ENCODE assay signal across 26 mouse cellular contexts in the genomic region with DNA sequence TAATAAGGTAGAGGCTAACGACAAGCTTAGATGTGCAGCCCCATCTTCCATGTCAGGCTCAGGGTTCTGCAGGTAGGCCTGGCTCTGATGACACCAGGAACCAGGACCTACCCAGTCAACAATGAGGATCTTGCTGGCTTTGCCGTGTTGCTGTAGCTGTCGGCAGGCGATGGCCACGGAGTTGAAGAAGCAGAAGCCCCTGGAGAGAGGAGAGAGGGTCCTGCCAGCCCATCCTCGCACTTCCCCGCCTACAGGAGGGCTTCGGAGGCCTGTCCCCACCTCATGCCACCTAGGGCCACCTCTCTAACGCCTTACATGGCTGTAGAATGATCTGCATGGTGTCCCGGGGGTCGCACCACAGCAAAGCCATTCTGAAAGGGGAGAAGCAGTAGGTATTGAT. TPM values are rescaled to one million over a fixed set of nuclear protein-coding genes. Genes with fewer than 3 reads are reported as not detected.
DNase-seq lines count a peak whose midpoint lies in the region; ATAC-seq lines count a peak whose summit lies in the region.
"Had no signal": no experiment of that assay in that cellular context is flagged by ENCODE, and none has a peak within 500 bp of the region (broad histone marks: within the 10 kb centered on the region; RNA-seq: fewer than 3 reads in every experiment).

No protein-coding gene starts in this region.

- no peaks in the 10 kb centered on the region for H3K27me3 ChIP-seq in forebrain, embryonic 10.5 days (ENCODE audit: poor library complexity, severe bottlenecking)
- no peaks in the 10 kb centered on the region for H3K27me3 ChIP-seq in forebrain, embryonic 11.5 days (ENCODE audit: control insufficient read depth, insufficient read depth, low read length)
- no peaks in the 10 kb centered on the region for H3K27me3 ChIP-seq in hindbrain, embryonic 13.5 days
- H3K27me3 ChIP-seq in hindbrain, embryonic 11.5 days (ENCODE audit: control insufficient read depth, insufficient read depth, low read length), result no peaks in the 10 kb centered on the region
- H3K27me3 ChIP-seq in neural tube, embryonic 13.5 days, result no peaks in the 10 kb centered on the region
- no peaks in the 10 kb centered on the region for H3K27me3 ChIP-seq in neural tube, embryonic 15.5 days (replicated peaks)
- H3K27me3 ChIP-seq: embryonic facial prominence, embryonic 13.5 days; heart, embryonic 15.5 days had no signal

- H3K36me3 ChIP-seq in forebrain, embryonic 10.5 days (replicated peaks), result peaks cover 83% of the 10 kb centered on the region
- H3K36me3 ChIP-seq in forebrain, embryonic 11.5 days (ENCODE audit: control insufficient read depth, insufficient read depth, low read length), result no peaks in the 10 kb centered on the region
- H3K36me3 ChIP-seq in hindbrain, embryonic 13.5 days, result peaks cover 75% of the 10 kb centered on the region
- 0 out of 2 replicates have a peak, but pooled peaks cover 3% of the 10 kb centered on the region for H3K36me3 ChIP-seq in hindbrain, embryonic 11.5 days (ENCODE audit: control insufficient read depth, insufficient read depth, low read length)
- H3K36me3 ChIP-seq in neural tube, embryonic 13.5 days, result peaks cover 77% of the 10 kb centered on the region
- peaks cover 48% of the 10 kb centered on the region for H3K36me3 ChIP-seq in neural tube, embryonic 15.5 days

- H3K4me2 ChIP-seq in forebrain, embryonic 11.5 days (ENCODE audit: low read depth, low read length, severe bottlenecking), result no peak overlapping the region
- no peak overlapping the region for H3K4me2 ChIP-seq in hindbrain, embryonic 13.5 days
- no peak overlapping the region for H3K4me2 ChIP-seq in hindbrain, embryonic 11.5 days (replicated peaks; ENCODE audit: low read depth, low read length)
- H3K4me2 ChIP-seq in neural tube, embryonic 13.5 days, result no peak overlapping the region
- no peak overlapping the region for H3K4me2 ChIP-seq in neural tube, embryonic 15.5 days
- H3K4me2 ChIP-seq: embryonic facial prominence, embryonic 13.5 days; heart, embryonic 11.5 days; heart, embryonic 15.5 days; hindbrain, embryonic 14.5 days had no signal

- no peak for ATAC-seq in forebrain, embryonic 11.5 days (replicated peaks; ENCODE audit: low FRiP score)
- ATAC-seq in hindbrain, embryonic 13.5 days (ENCODE audit: low FRiP score), result no peak
- no peak for ATAC-seq in hindbrain, embryonic 11.5 days (ENCODE audit: low FRiP score)
- no peak for ATAC-seq in neural tube, embryonic 13.5 days (ENCODE audit: low read depth)
- no peak for ATAC-seq in neural tube, embryonic 15.5 days (ENCODE audit: low FRiP score)
- ATAC-seq: activated CD4-positive, CD25-positive, alpha-beta regulatory T cell, adult 4 months; intestine, postnatal 0 days had no signal

- H3K27ac ChIP-seq in forebrain, embryonic 10.5 days, result peak overlapping the region; percentile 58; the same call in 1 of the 2 replicates
- H3K27ac ChIP-seq in forebrain, embryonic 11.5 days (ENCODE audit: low read depth, low read length), result no peak overlapping the region
- no peak overlapping the region for H3K27ac ChIP-seq in hindbrain, embryonic 13.5 days
- no peak overlapping the region for H3K27ac ChIP-seq in hindbrain, embryonic 11.5 days (ENCODE audit: low read depth, low read length)
- H3K27ac ChIP-seq in neural tube, embryonic 13.5 days (replicated peaks), result no peak overlapping the region
- H3K27ac ChIP-seq in neural tube, embryonic 15.5 days (replicated peaks), result no peak overlapping the region
- H3K27ac ChIP-seq: embryonic facial prominence, embryonic 10.5 days; embryonic facial prominence, embryonic 13.5 days; heart, adult 2 months; heart, embryonic 15.5 days; hindbrain, embryonic 14.5 days had no signal

- no peak for DNase-seq in forebrain, embryonic 10.5 days (ENCODE audit: extremely low spot score, low spot score)
- DNase-seq in forebrain, embryonic 11.5 days (ENCODE audit: low spot score), result no peak
- DNase-seq in heart, adult 11 months, result peak; percentile 91
- DNase-seq in heart, adult 8-10 months (ENCODE audit: low spot score), result no peak
- no peak for DNase-seq in hindbrain, embryonic 11.5 days (ENCODE audit: low spot score)
- DNase-seq: adrenal gland, adult 8-10 months; adrenal gland, postnatal 25 days; cerebellum, adult 11-12 months; cerebellum, adult 8-10 months; cerebellum, postnatal 36 days; embryo, embryonic 11 days; gastrocnemius, postnatal 25 days; heart, adult 2 months; heart, postnatal 10 days; heart, postnatal 36 days had no signal

- 91% methylated on average over 11 of the region's 11 CpGs for WGBS in forebrain, embryonic 10.5 days
- 86% methylated on average over 11 of the region's 11 CpGs for WGBS in forebrain, embryonic 11.5 days
- WGBS in hindbrain, embryonic 13.5 days, result 90% methylated on average over 11 of the region's 11 CpGs
- 87% methylated on average over 11 of the region's 11 CpGs for WGBS in hindbrain, embryonic 11.5 days
- WGBS in neural tube, embryonic 13.5 days, result 86% methylated on average over 11 of the region's 11 CpGs
- WGBS in neural tube, embryonic 15.5 days, result 93% methylated on average over 11 of the region's 11 CpGs

- no peak overlapping the region for H3K4me3 ChIP-seq in forebrain, embryonic 10.5 days
- H3K4me3 ChIP-seq in forebrain, embryonic 11.5 days (ENCODE audit: low read depth, low read length), result no peak overlapping the region
- H3K4me3 ChIP-seq in hindbrain, embryonic 13.5 days, result no peak overlapping the region
- H3K4me3 ChIP-seq in hindbrain, embryonic 11.5 days (ENCODE audit: low read depth, low read length), result no peak overlapping the region
- H3K4me3 ChIP-seq in neural tube, embryonic 13.5 days, result no peak overlapping the region
- H3K4me3 ChIP-seq in neural tube, embryonic 15.5 days (replicated peaks), result no peak overlapping the region
- H3K4me3 ChIP-seq: embryonic facial prominence, embryonic 10.5 days; embryonic facial prominence, embryonic 13.5 days; erythroblast, embryonic 14.5 days; heart, adult 2 months; heart, embryonic 15.5 days had no signal

- H3K9ac ChIP-seq in forebrain, embryonic 11.5 days (ENCODE audit: low read length), result no peak overlapping the region
- H3K9ac ChIP-seq in hindbrain, embryonic 13.5 days, result peak overlapping the region; percentile 19; the same call in 1 of the 2 replicates
- H3K9ac ChIP-seq in hindbrain, embryonic 11.5 days (ENCODE audit: low read depth, low read length), result no peak overlapping the region
- H3K9ac ChIP-seq in neural tube, embryonic 13.5 days, result peak overlapping the region; percentile 22; the same call in 1 of the 2 replicates
- no peak overlapping the region for H3K9ac ChIP-seq in neural tube, embryonic 15.5 days (replicated peaks)
- H3K9ac ChIP-seq: embryonic facial prominence, embryonic 13.5 days; heart, embryonic 15.5 days; hindbrain, embryonic 14.5 days had no signal

- peaks cover 48% of the 10 kb centered on the region for H3K4me1 ChIP-seq in forebrain, embryonic 10.5 days
- peaks cover 8% of the 10 kb centered on the region; the same call in 1 of the 2 replicates for H3K4me1 ChIP-seq in forebrain, embryonic 11.5 days (replicated peaks; ENCODE audit: control insufficient read depth, insufficient read depth, low read length)
- H3K4me1 ChIP-seq in hindbrain, embryonic 13.5 days (replicated peaks), result peaks cover 37% of the 10 kb centered on the region
- peaks cover 2% of the 10 kb centered on the region; the same call in 1 of the 2 replicates for H3K4me1 ChIP-seq in hindbrain, embryonic 11.5 days (replicated peaks; ENCODE audit: control insufficient read depth, insufficient read depth, low read length)
- H3K4me1 ChIP-seq in neural tube, embryonic 13.5 days (replicated peaks), result peaks cover 31% of the 10 kb centered on the region
- H3K4me1 ChIP-seq in neural tube, embryonic 15.5 days, result peaks cover 29% of the 10 kb centered on the region

- H3K9me3 ChIP-seq in forebrain, embryonic 10.5 days, result no peaks in the 10 kb centered on the region
- no peaks in the 10 kb centered on the region for H3K9me3 ChIP-seq in forebrain, embryonic 11.5 days (ENCODE audit: control insufficient read depth, low read length)
- no peaks in the 10 kb centered on the region for H3K9me3 ChIP-seq in hindbrain, embryonic 13.5 days
- H3K9me3 ChIP-seq in hindbrain, embryonic 11.5 days (ENCODE audit: control insufficient read depth, low read length), result no peaks in the 10 kb centered on the region
- H3K9me3 ChIP-seq in neural tube, embryonic 13.5 days, result no peaks in the 10 kb centered on the region
- H3K9me3 ChIP-seq in neural tube, embryonic 15.5 days (replicated peaks), result no peaks in the 10 kb centered on the region
- H3K9me3 ChIP-seq: embryonic facial prominence, embryonic 10.5 days; embryonic facial prominence, embryonic 13.5 days; heart, embryonic 15.5 days had no signal

RNA-seq across cellular contexts. Expression of gene Slc48a1, which starts 21.1 kb away (rescaled TPM):
- 28.7 and 32.2 TPM in 2 replicates for polyA plus RNA-seq in forebrain, embryonic 10.5 days (2016; fragmentation: Nextera tagmentation; extraction: Ambion mirVana)
- 32.1 and 32.9 TPM in 2 replicates for polyA plus RNA-seq in forebrain, embryonic 11.5 days (2014; fragmentation: Nextera tagmentation; extraction: Ambion mirVana)
- total RNA-seq in heart, adult 8-10 months (2022), result 10 to 100 TPM; 63.6 to 76.6 (median 67.9) TPM
- polyA plus RNA-seq in hindbrain, embryonic 13.5 days (2015; fragmentation: Nextera tagmentation; extraction: Ambion mirVana), result 59.8 and 62.9 TPM in 2 replicates
- 28.1 and 28.4 TPM in 2 replicates for polyA plus RNA-seq in hindbrain, embryonic 11.5 days (2014; fragmentation: Nextera tagmentation; extraction: Ambion mirVana)
- polyA plus RNA-seq in neural tube, embryonic 13.5 days (2015; fragmentation: Nextera tagmentation; extraction: Ambion mirVana), result 54.5 and 66.0 TPM in 2 replicates
- polyA plus RNA-seq in neural tube, embryonic 15.5 days (2015; fragmentation: Nextera tagmentation; extraction: Ambion mirVana), result 99.0 and 101 TPM in 2 replicates

RNA-seq across cellular contexts. Expression of gene Rapgef3, which starts 31.7 kb away (rescaled TPM):
- polyA plus RNA-seq in forebrain, embryonic 10.5 days (2016; fragmentation: Nextera tagmentation; extraction: Ambion mirVana), result 5.4 and 6.3 TPM in 2 replicates
- 4.8 and 5.5 TPM in 2 replicates for polyA plus RNA-seq in forebrain, embryonic 11.5 days (2014; fragmentation: Nextera tagmentation; extraction: Ambion mirVana)
- 10 to 100 TPM; 20.5 to 27.4 (median 23.8) TPM for total RNA-seq in heart, adult 8-10 months (2022)
- polyA plus RNA-seq in hindbrain, embryonic 13.5 days (2015; fragmentation: Nextera tagmentation; extraction: Ambion mirVana), result 10.4 and 10.8 TPM in 2 replicates
- 3.6 and 4.0 TPM in 2 replicates for polyA plus RNA-seq in hindbrain, embryonic 11.5 days (2014; fragmentation: Nextera tagmentation; extraction: Ambion mirVana)
- polyA plus RNA-seq in neural tube, embryonic 13.5 days (2015; fragmentation: Nextera tagmentation; extraction: Ambion mirVana), result 10.8 and 12.0 TPM in 2 replicates
- polyA plus RNA-seq in neural tube, embryonic 15.5 days (2015; fragmentation: Nextera tagmentation; extraction: Ambion mirVana), result 12.5 and 19.5 TPM in 2 replicates
- polyA plus RNA-seq: activated CD4-positive, CD25-positive, alpha-beta regulatory T cell, adult 4 months; erythroblast, embryonic 14.5 days had no signal

RNA-seq across cellular contexts. Expression of gene Hdac7, which starts 44.9 kb away (rescaled TPM):
- 21.6 and 25.3 TPM in 2 replicates for polyA plus RNA-seq in forebrain, embryonic 10.5 days (2016; fragmentation: Nextera tagmentation; extraction: Ambion mirVana)
- 23.9 and 26.4 TPM in 2 replicates for polyA plus RNA-seq in forebrain, embryonic 11.5 days (2014; fragmentation: Nextera tagmentation; extraction: Ambion mirVana)
- total RNA-seq in heart, adult 8-10 months (2022), result 10 to 100 TPM; 22.9 to 29.0 (median 26.5) TPM
- polyA plus RNA-seq in hindbrain, embryonic 13.5 days (2015; fragmentation: Nextera tagmentation; extraction: Ambion mirVana), result 27.9 and 28.1 TPM in 2 replicates
- 17.9 and 19.4 TPM in 2 replicates for polyA plus RNA-seq in hindbrain, embryonic 11.5 days (2014; fragmentation: Nextera tagmentation; extraction: Ambion mirVana)
- 24.9 and 26.1 TPM in 2 replicates for polyA plus RNA-seq in neural tube, embryonic 13.5 days (2015; fragmentation: Nextera tagmentation; extraction: Ambion mirVana)
- 26.5 and 32.1 TPM in 2 replicates for polyA plus RNA-seq in neural tube, embryonic 15.5 days (2015; fragmentation: Nextera tagmentation; extraction: Ambion mirVana)

Comparison
In these comparisons a context has a peak if more than half of its experiments do, and no peak if none do; other contexts are left out.
1. H3K9ac ChIP-seq: peak in hindbrain, embryonic 13.5 days (single experiment) and neural tube, embryonic 13.5 days (single experiment); none in forebrain, embryonic 11.5 days (single experiment), hindbrain, embryonic 11.5 days (single experiment) and neural tube, embryonic 15.5 days (single experiment).